In the genomic region with DNA sequence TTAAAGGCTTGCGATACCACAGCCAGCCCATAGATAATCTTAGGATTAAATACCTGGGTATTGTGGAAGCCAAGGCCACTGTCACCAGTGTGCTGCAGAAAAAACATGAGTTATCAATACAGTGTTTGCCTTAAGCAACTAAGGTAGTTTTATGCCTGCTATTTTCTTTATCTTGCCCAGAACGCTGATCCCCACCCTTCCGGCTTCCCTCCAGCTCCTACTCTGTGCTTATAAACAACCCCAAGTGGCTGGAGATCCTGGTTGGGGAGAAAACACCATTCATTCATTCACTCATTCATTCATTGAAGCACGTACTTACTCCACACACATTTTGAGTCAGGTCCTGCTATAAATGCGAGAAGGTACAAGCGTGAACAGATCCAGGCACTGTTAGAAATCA, we compare ENCODE assay signal across 1 mouse cellular context.
TF ChIP-seq lines count a peak whose summit lies in the region.

No protein-coding gene starts in this region.

TF ChIP-seq in MEL, 35 proteins besides CTCF, POLR2A, EP300 and RAD21 (continued from another document):
- TF ChIP-seq ZMIZ1 (IDR thresholded peaks at IDR 0.05; ENCODE audit: low read depth, low read length) (no peak), MEF2A (IDR thresholded peaks at IDR 0.05; ENCODE audit: extremely low read depth, insufficient replicate concordance, low read depth, low read length, poor library complexity, severe bottlenecking) (no peak), CHD2 (IDR thresholded peaks at IDR 0.05; ENCODE audit: low read length) (no peak; the same call in 1 of the 2 replicates), MXI1 (IDR thresholded peaks at IDR 0.05; ENCODE audit: low read depth, low read length) (peak; percentile 54), MYB (IDR thresholded peaks at IDR 0.05; ENCODE audit: low read depth, low read length) (no peak), MAX (IDR thresholded peaks at IDR 0.05; ENCODE audit: low read length) (no peak), KAT2A (conservative IDR thresholded peaks at IDR 0.05; ENCODE audit: low read depth, low read length) (no peak), TAL1 (IDR thresholded peaks at IDR 0.05; ENCODE audit: low read length) (peak; percentile 42), USF1 (IDR thresholded peaks at IDR 0.05; ENCODE audit: low read depth, low read length) (no peak)
